Mouse (Mus musculus) inflammation-experienced regulatory T-cells, adult 16 weeks (primary cell): Measurements from ENCODE around the gene Pef1. TPM values are rescaled to one million over a fixed set of nuclear protein-coding genes. Genes with fewer than 3 reads are reported as not detected.

Source experiments
- polyA plus RNA-seq: library from polyadenylated mRNA; unstranded; fragments of 100-300 nt; shearing (Covaris generic); gene quantifications from one replicate; pipeline ENCODE4 v1.2.1, GENCODE M21; 2017

The Pef1 gene
- 69.9 TPM for polyA plus RNA-seq

DNA sequence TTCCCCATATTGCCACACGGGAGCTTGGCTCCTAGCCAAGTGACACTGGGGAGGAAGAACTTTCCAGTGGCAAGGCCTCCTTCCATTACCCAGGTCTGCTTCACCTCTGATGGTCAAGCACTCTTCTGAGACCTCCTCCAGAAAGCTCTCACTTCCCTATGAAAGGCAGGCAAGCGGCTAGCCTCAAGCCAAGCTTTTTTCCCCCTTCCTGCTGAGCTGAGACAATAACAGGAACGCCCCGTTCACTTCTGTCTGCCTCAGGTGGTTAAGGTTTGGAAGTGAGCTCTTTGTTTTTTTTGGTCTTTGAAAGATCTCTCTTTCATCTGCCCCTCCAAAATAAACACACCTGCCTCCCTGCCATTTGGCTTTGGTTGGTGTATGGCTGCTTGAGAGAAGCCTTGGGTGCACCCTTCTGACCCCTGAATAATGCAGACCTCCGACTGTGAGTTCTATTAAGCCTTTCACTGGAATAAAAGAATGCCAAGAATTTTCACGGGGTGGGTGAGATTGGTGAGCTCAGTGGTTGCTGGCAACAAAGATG lies at the start of gene Pef1:
Pef1 (plus strand) TSS at position 448 of the 541 bp plus-strand sequence.

DNA sequence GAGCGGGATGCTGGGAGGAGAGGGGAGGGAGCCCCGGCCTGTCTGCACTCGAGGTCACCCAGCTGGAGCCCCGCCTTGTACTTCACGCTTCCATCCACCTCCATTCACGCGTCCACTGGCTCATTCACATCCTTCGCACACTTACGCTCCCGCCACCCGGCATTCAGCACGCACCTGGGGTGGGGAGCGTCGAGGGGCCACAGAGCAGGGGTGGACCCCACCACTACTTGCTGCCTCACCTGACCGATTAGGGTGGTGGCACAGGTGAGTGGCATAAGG lies 36.8 kb downstream of the Pef1 start, which contains the start of gene Hcrtr1:
Hcrtr1 (minus strand) TSS at position 146 of the 279 bp plus-strand sequence.

DNA sequence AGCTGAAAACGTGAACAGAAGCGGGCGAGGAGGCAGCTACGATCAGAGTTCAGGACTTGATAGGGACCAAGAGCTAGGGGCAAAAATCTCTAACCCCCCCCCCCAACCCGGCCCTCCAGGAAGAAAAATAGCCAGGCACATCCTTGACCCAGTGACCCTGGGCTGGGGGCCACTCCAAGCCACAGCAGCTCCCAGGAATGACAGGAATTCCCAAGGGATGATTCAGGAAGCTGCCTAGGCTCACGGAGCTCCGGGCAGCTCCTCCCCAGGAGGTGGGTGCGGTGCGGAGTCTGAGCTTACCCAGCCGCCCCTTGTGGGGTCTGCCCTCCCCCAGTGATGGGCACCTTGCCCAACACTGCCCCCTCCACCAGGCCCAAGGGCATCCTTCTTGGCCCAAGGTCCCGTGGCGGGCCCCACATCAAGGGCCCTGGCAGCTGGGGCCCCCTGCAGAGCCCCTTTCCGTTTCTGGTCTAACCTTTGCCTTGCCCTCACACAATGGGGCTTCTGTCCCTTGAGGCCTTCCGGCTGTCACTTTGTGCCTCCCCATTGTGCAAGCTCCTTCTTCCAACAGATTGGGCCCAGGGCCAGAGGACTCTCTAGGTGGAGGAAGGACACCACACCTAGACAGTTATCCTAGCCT lies 72.8 kb downstream of the Pef1 start, which contains the start of gene Tinagl1:
Tinagl1 (minus strand) TSS at position 51 of the 640 bp plus-strand sequence.

Other genes with a start within 250 kb of the Pef1 start
- not detected for gene Spocd1, start 173.3 kb upstream of the Pef1 start, polyA plus RNA-seq
- 0.49 TPM for gene Adgrb2, start 117.7 kb upstream of the Pef1 start, polyA plus RNA-seq
- gene Col16a1, start 54.7 kb upstream of the Pef1 start, polyA plus RNA-seq = 1.7 TPM
- gene Hcrtr1, start 36.8 kb downstream of the Pef1 start, polyA plus RNA-seq = not detected
- not detected for gene Tinagl1, start 72.6 kb downstream of the Pef1 start, polyA plus RNA-seq
- gene Gm853, start 119.8 kb downstream of the Pef1 start, polyA plus RNA-seq = not detected
- gene Serinc2, start 176.6 kb downstream of the Pef1 start, polyA plus RNA-seq = 0.16 TPM
- gene Fabp3, start 206.0 kb downstream of the Pef1 start, polyA plus RNA-seq = not detected
- not detected for gene Gm10570, start 206.1 kb downstream of the Pef1 start, polyA plus RNA-seq